Mouse (Mus musculus): Measurements from ENCODE around the gene Smg6. TPM values are rescaled to one million over a fixed set of nuclear protein-coding genes. Genes with fewer than 3 reads are reported as not detected.

Gene Smg6
- polyA plus RNA-seq, 1 experiment from 2014 or later: 22.4 TPM

GRCm38 (mm10) chr11:75210093-75210492, 284.5 kb downstream of the Smg6 start:
- no peak for ATAC-seq (ENCODE audit: low FRiP score, low read depth)

GRCm38 (mm10) chr11:75210755-75211154, 285.1 kb downstream of the Smg6 start:
- Histone ChIP-seq H3K27me3 (no peaks in the 10 kb centered on the region), H3K9ac (no peak overlapping the region), H3K36me3 (no peaks in the 10 kb centered on the region), H3K9me3 (no peaks in the 10 kb centered on the region), H3K4me3 (no peak overlapping the region), H3K4me1 (peaks cover 26% of the 10 kb centered on the region), H3K4me2 (replicated peaks) (no peak overlapping the region), H3K27ac (no peak overlapping the region)
- 42% methylated on average over 6 of the region's 6 CpGs for WGBS
- no peak for ATAC-seq (ENCODE audit: low FRiP score, low read depth)

More at GRCm38 (mm10) chr11:75210093-75210492, 284.5 kb downstream of the Smg6 start:
- Histone ChIP-seq H3K9me3 (no peaks in the 10 kb centered on the region), H3K27ac (no peak overlapping the region), H3K4me3 (no peak overlapping the region), H3K9ac (no peak overlapping the region), H3K27me3 (no peaks in the 10 kb centered on the region), H3K4me2 (replicated peaks) (no peak overlapping the region), H3K36me3 (no peaks in the 10 kb centered on the region), H3K4me1 (peaks cover 26% of the 10 kb centered on the region)
- 74% methylated on average over 4 of the region's 4 CpGs for WGBS

GRCm38 (mm10) chr11:75212031-75212667, 286.5 kb downstream of the Smg6 start:
- Histone ChIP-seq H3K4me2 (replicated peaks) (no peak overlapping the region), H3K9me3 (no peaks in the 10 kb centered on the region), H3K4me1 (peaks cover 26% of the 10 kb centered on the region), H3K27me3 (no peaks in the 10 kb centered on the region), H3K27ac (peak overlapping the region; percentile 22; the same call in 1 of the 2 replicates), H3K9ac (no peak overlapping the region), H3K36me3 (no peaks in the 10 kb centered on the region), H3K4me3 (no peak overlapping the region)
- no peak for ATAC-seq (ENCODE audit: low FRiP score, low read depth)
- WGBS: 56% methylated on average over 8 of the region's 8 CpGs

- no peaks in the 10 kb centered on the region for H3K36me3 ChIP-seq
- no peaks in the 10 kb centered on the region for H3K9me3 ChIP-seq
- no peak overlapping the region for H3K4me2 ChIP-seq (replicated peaks)
- peaks cover 26% of the 10 kb centered on the region for H3K4me1 ChIP-seq
- no peak overlapping the region for H3K4me3 ChIP-seq
- no peak overlapping the region for H3K27ac ChIP-seq
- no peak overlapping the region for H3K9ac ChIP-seq
- 53% methylated on average over 2 of the region's 3 CpGs for whole genome bisulfite sequencing
- no peaks in the 10 kb centered on the region for H3K27me3 ChIP-seq
- ATAC-seq (ENCODE audit: low FRiP score, low read depth): no peak
Observed at GRCm38 (mm10) chr11:75212876-75213275, 287.3 kb downstream of the Smg6 start.

- peak overlapping the region; percentile 48 for H3K9ac ChIP-seq
- H3K4me1 ChIP-seq: peaks cover 26% of the 10 kb centered on the region
- no peak overlapping the region for H3K27ac ChIP-seq
- H3K9me3 ChIP-seq: no peaks in the 10 kb centered on the region
- WGBS: 4% methylated on average over 35 of the region's 35 CpGs
- ATAC-seq (ENCODE audit: low FRiP score, low read depth): peak; percentile 45; the same call in 1 of the 2 replicates
- no peaks in the 10 kb centered on the region for H3K27me3 ChIP-seq
- H3K4me2 ChIP-seq (replicated peaks): peak overlapping the region; percentile 67
- H3K36me3 ChIP-seq: no peaks in the 10 kb centered on the region
- peak overlapping the region; percentile 35 for H3K4me3 ChIP-seq
Observed at GRCm38 (mm10) chr11:75213372-75214080, 287.9 kb downstream of the Smg6 start.

MicroRNA genes within 50 kb of the gene (microRNA counts, 519-probe panel; counts per million panel counts)
- microRNA mmu-miR-132 (2,890 counts per million, percentile 47 among the panel's probes with 10 or more counts), microRNA mmu-miR-212 (not detected)

Small RNA genes lying within 50 kb of the gene (microRNA-seq; reads per million reads assigned to microRNA genes)
- gene Mir132: 164 reads per million, percentile 59 among the genes with 10 or more reads in this experiment
- gene Mir212: 19.8 reads per million, percentile 35 among the genes with 10 or more reads in this experiment

Other genes starting within 250 kb of the Smg6 start
- 46.7 and 49.7 TPM in 2 replicates for gene Pafah1b1, start 201.2 kb upstream of the Smg6 start, polyA plus RNA-seq (2015; fragmentation: Nextera tagmentation; extraction: Ambion mirVana)
- gene Mettl16, start 155.0 kb upstream of the Smg6 start, polyA plus RNA-seq (2015; fragmentation: Nextera tagmentation; extraction: Ambion mirVana): 56.6 and 61.1 TPM in 2 replicates
- 5.3 and 5.8 TPM in 2 replicates for gene Mnt, start 94.9 kb upstream of the Smg6 start, polyA plus RNA-seq (2015; fragmentation: Nextera tagmentation; extraction: Ambion mirVana)
- 4.5 and 6.0 TPM in 2 replicates for gene Sgsm2, start 28.8 kb upstream of the Smg6 start, polyA plus RNA-seq (2015; fragmentation: Nextera tagmentation; extraction: Ambion mirVana)
- 44.8 and 45.6 TPM in 2 replicates for gene Tsr1, start 27.8 kb upstream of the Smg6 start, polyA plus RNA-seq (2015; fragmentation: Nextera tagmentation; extraction: Ambion mirVana)
- gene Srr, start 125 bp downstream of the Smg6 start, polyA plus RNA-seq (2015; fragmentation: Nextera tagmentation; extraction: Ambion mirVana): 29.2 and 30.3 TPM in 2 replicates
- gene Hic1, start 243.7 kb downstream of the Smg6 start, polyA plus RNA-seq (2015; fragmentation: Nextera tagmentation; extraction: Ambion mirVana): 28.2 and 29.3 TPM in 2 replicates